Mouse (Mus musculus) stomach, embryonic 14.5 days (tissue): ENCODE measurements around the gene Birc3. TPM values are rescaled to one million over a fixed set of nuclear protein-coding genes. Genes with fewer than 3 reads are reported as not detected.

Experiments
- ATAC-seq: fragments of 200-750 bp; cut with Nextera tagmentation; 2 replicates; pipeline ENCODE4 v1.8.0; 2017; ENCODE audit warnings: low read depth, moderate TSS enrichment; ENCODE audit not compliant: insufficient number of reproducible peaks, insufficient read depth, low FRiP score
- H3K27ac ChIP-seq: fragments of 300-500 bp; sonication (generic); 2 replicates; pipeline ENCODE4 v1.5.1; 2014; ENCODE audit warnings: mild to moderate bottlenecking, low read length, moderate library complexity, mixed read lengths
- H3K27me3 ChIP-seq: fragments of 300-500 bp; sonication (generic); 2 replicates; pipeline ENCODE4 v1.6.1; 2014; ENCODE audit warnings: low read length, control low read depth, mixed read lengths; ENCODE audit not compliant: control insufficient read depth, insufficient read depth
- H3K36me3 ChIP-seq: fragments of 300-500 bp; sonication (generic); 2 replicates; pipeline ENCODE4 v1.6.1; 2014; ENCODE audit warnings: mild to moderate bottlenecking, control low read depth, low read length, moderate library complexity, mixed read lengths; ENCODE audit not compliant: control insufficient read depth, insufficient read depth
- H3K4me1 ChIP-seq: fragments of 300-500 bp; sonication (generic); 2 replicates; pipeline ENCODE4 v1.6.1; 2014; ENCODE audit warnings: low read length, control low read depth, mixed read lengths; ENCODE audit not compliant: control insufficient read depth, insufficient read depth
- H3K4me2 ChIP-seq: fragments of 300-500 bp; sonication (generic); replicated peaks from 2 replicates; pipeline ENCODE4 v1.6.1; 2014; ENCODE audit warnings: low read depth, low read length, control low read depth
- H3K4me3 ChIP-seq: fragments of 300-500 bp; sonication (generic); 2 replicates; pipeline ENCODE4 v1.5.1; 2014; ENCODE audit warnings: low read depth, low read length, control low read depth
- H3K9ac ChIP-seq: fragments of 300-500 bp; sonication (generic); replicated peaks from 2 replicates; pipeline ENCODE4 v1.6.1; 2014; ENCODE audit warnings: low read depth, mild to moderate bottlenecking, control low read depth, low read length, moderate library complexity, mixed read lengths
- H3K9me3 ChIP-seq: fragments of 300-500 bp; sonication (generic); 2 replicates; pipeline ENCODE4 v1.6.1; 2016; ENCODE audit warnings: low read depth, low read length, control low read depth; ENCODE audit not compliant: control insufficient read depth
- WGBS: fragments of 180-500 bp; shearing (Covaris S2); extraction: QIAGEN DNeasy Blood & Tissue Kit; methylation state at CpG from one replicate; pipeline ENCODE4 v1.1.7; 2014; 5-methylcytosine and 5-hydroxymethylcytosine counted together
- polyA plus RNA-seq: library from polyadenylated mRNA; unstranded; fragments of >200 nt; fragmentation: Nextera tagmentation; extraction: Ambion mirVana; gene quantifications from 2 replicates; pipeline ENCODE4 v1.2.1, GENCODE M21; 2014

Birc3 gene
- polyA plus RNA-seq, 1 experiment from 2014 or later: 7.7 TPM

GRCm38 (mm10) chr9:7824916-7825315 is 48.1 kb downstream of the Birc3 start:
- H3K27ac ChIP-seq: no peak overlapping the region
- no peak overlapping the region for H3K9ac ChIP-seq
- H3K27me3 ChIP-seq: no peaks in the 10 kb centered on the region
- no peak overlapping the region for H3K4me2 ChIP-seq
- H3K36me3 ChIP-seq: peaks cover 22% of the 10 kb centered on the region
- H3K9me3 ChIP-seq: no peaks in the 10 kb centered on the region
- WGBS: 89% methylated on average over 5 of the region's 5 CpGs
- no peaks in the 10 kb centered on the region for H3K4me1 ChIP-seq
- no peak for ATAC-seq
- no peak overlapping the region for H3K4me3 ChIP-seq

- 73% methylated on average over 3 of the region's 3 CpGs for WGBS
- H3K27me3 ChIP-seq: no peaks in the 10 kb centered on the region
- no peak overlapping the region for H3K4me2 ChIP-seq
- H3K9ac ChIP-seq: no peak overlapping the region
- H3K36me3 ChIP-seq: peaks cover 38% of the 10 kb centered on the region
- ATAC-seq: no peak
- H3K27ac ChIP-seq: no peak overlapping the region
- H3K4me3 ChIP-seq: no peak overlapping the region
- H3K9me3 ChIP-seq: no peaks in the 10 kb centered on the region
- no peaks in the 10 kb centered on the region for H3K4me1 ChIP-seq
These were observed 50.2 kb downstream of the Birc3 start for GRCm38 (mm10) chr9:7822758-7823157.

- Histone ChIP-seq H3K4me1 (no peaks in the 10 kb centered on the region), H3K27me3 (no peaks in the 10 kb centered on the region), H3K9ac (no peak overlapping the region), H3K27ac (no peak overlapping the region), H3K4me3 (no peak overlapping the region), H3K9me3 (no peaks in the 10 kb centered on the region), H3K36me3 (no peaks in the 10 kb centered on the region), H3K4me2 (no peak overlapping the region)
- 0 out of 2 replicates have a peak, but pooled peaks have one; percentile 18 for ATAC-seq
- WGBS: 59% methylated on average over 5 of the region's 5 CpGs
These were observed 67.9 kb downstream of the Birc3 start for GRCm38 (mm10) chr9:7805101-7805506.

Other genes with a start within 250 kb of the Birc3 start
- gene Mmp20, start 245.0 kb downstream of the Birc3 start, polyA plus RNA-seq: 0.12 and 0.13 TPM in 2 replicates
- 0.46 and 0.73 TPM in 2 replicates for gene Mmp7, start 181.1 kb downstream of the Birc3 start, polyA plus RNA-seq
- gene Tmem123, start 109.1 kb downstream of the Birc3 start, polyA plus RNA-seq: 148 and 155 TPM in 2 replicates
- 50.3 and 53.9 TPM in 2 replicates for gene Birc2, start 36.1 kb downstream of the Birc3 start, polyA plus RNA-seq
- gene Yap1, start 131.4 kb upstream of the Birc3 start, polyA plus RNA-seq: 35.1 and 36.2 TPM in 2 replicates
- gene Cfap300, start 169.6 kb upstream of the Birc3 start, polyA plus RNA-seq: 12.0 and 13.8 TPM in 2 replicates